Mouse (Mus musculus) adrenal gland, postnatal 14 days (tissue): Measurements from ENCODE around the gene Igsf9b. TPM values are rescaled to one million over a fixed set of nuclear protein-coding genes. Genes with fewer than 3 reads are reported as not detected.

Experiments used
- DNase-seq: peaks from one replicate; pipeline ENCODE4 v3.0.0; 2021; ENCODE audit warnings: mixed read lengths
- long read RNA-seq, 2 experiments: library from polyadenylated mRNA; stranded (forward); transcript quantifications; one replicate each; pipeline ENCODE4 v2.0.0; 2021
- total RNA-seq: library from RNA; stranded (reverse); gene quantifications from 2 replicates; pipeline ENCODE4 v1.2.3, GENCODE M21; 2021

The Igsf9b gene
- total RNA-seq: 4.0 and 4.8 TPM in 2 replicates
- long read RNA-seq, experiment 1: 0 reads
- long read RNA-seq, experiment 2: 0 reads

GRCm38 (mm10) chr9:27298411-27299285 lies at the start of gene Igsf9b:
TSS of gene Igsf9b (plus strand) at chr9:27299204.
- peak; percentile 93 for DNase-seq

- no peak for DNase-seq
Measured at GRCm38 (mm10) chr9:27252034-27252714, 46.8 kb upstream of the Igsf9b start.

GRCm38 (mm10) chr9:27256454-27256853 lies 42.5 kb upstream of the Igsf9b start:
- DNase-seq: peak; percentile 90

GRCm38 (mm10) chr9:27260378-27260947 lies 38.5 kb upstream of the Igsf9b start:
- DNase-seq: no peak

- DNase-seq: no peak
Measured at GRCm38 (mm10) chr9:27261905-27262304, 37.1 kb upstream of the Igsf9b start.

GRCm38 (mm10) chr9:27265009-27265408 lies 34.0 kb upstream of the Igsf9b start:
- no peak for DNase-seq

GRCm38 (mm10) chr9:27267878-27268277 lies 31.1 kb upstream of the Igsf9b start:
- DNase-seq: no peak

- no peak for DNase-seq
Measured at GRCm38 (mm10) chr9:27268493-27268892, 30.5 kb upstream of the Igsf9b start.

GRCm38 (mm10) chr9:27269322-27269721 lies 29.7 kb upstream of the Igsf9b start:
- no peak for DNase-seq

- DNase-seq: no peak
Measured at GRCm38 (mm10) chr9:27269904-27270303, 29.1 kb upstream of the Igsf9b start.

- no peak for DNase-seq
Measured at GRCm38 (mm10) chr9:27271899-27272298, 27.1 kb upstream of the Igsf9b start.

GRCm38 (mm10) chr9:27272858-27273257 lies 26.1 kb upstream of the Igsf9b start:
- no peak for DNase-seq

GRCm38 (mm10) chr9:27276282-27276839 lies 22.6 kb upstream of the Igsf9b start:
- no peak for DNase-seq

- DNase-seq: no peak
Measured at GRCm38 (mm10) chr9:27277401-27278087, 21.5 kb upstream of the Igsf9b start.

- no peak for DNase-seq
Measured at GRCm38 (mm10) chr9:27279041-27279440, 20.0 kb upstream of the Igsf9b start.

- peak; percentile 23 for DNase-seq
Measured at GRCm38 (mm10) chr9:27280976-27281375, 18.0 kb upstream of the Igsf9b start.

- no peak for DNase-seq
Measured at GRCm38 (mm10) chr9:27285719-27286249, 13.2 kb upstream of the Igsf9b start.

- no peak for DNase-seq
Measured at GRCm38 (mm10) chr9:27286296-27286695, 12.7 kb upstream of the Igsf9b start.

- no peak for DNase-seq
Measured at GRCm38 (mm10) chr9:27286859-27287258, 12.1 kb upstream of the Igsf9b start.

GRCm38 (mm10) chr9:27287419-27287818 lies 11.6 kb upstream of the Igsf9b start:
- DNase-seq: peak; percentile 79

GRCm38 (mm10) chr9:27288442-27288841 lies 10.6 kb upstream of the Igsf9b start:
- DNase-seq: peak; percentile 38
